Mouse (Mus musculus): ENCODE data around the gene Hfe2.

DNA sequence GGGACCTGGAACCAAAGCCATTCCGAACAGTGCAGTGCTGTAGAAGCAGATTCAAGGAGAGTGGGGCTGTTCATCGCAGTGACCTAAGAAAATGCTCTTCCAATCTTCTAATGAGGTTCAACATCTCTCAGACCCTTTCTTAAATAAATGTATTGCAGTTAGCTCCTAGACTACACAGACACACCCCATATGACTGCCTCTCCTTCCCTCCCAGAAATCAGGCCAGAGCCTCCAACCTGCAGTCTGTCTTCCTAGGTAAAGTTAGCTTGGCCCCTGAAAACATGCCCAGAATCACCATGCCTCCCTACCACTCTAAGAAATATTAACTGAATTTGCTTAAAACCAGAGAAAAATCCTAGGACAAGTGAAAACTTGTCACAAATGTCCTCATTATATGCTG, 39.6 kb upstream of the Hfe2 start:
- TF ChIP-seq EP300 (optimal IDR thresholded peaks at IDR 0.05) (no peak), CTCF (IDR thresholded peaks at IDR 0.05; ENCODE audit: low read depth) (no peak)
